Mouse (Mus musculus): ENCODE measurements around the gene Sema4c. TPM values are rescaled to one million over a fixed set of nuclear protein-coding genes. Genes with fewer than 3 reads are reported as not detected.

Sema4c gene
- total RNA-seq (2021) = 10 to 100 TPM; 60.5 to 65.4 TPM

GRCm38 (mm10) chr1:36558031-36558993 lies at the start of gene Sema4c:
Sema4c (minus strand) TSS chr1:36558349.
- intact Hi-C loops (cut with DNase I) = loop anchor here (5.0 to 10.0 kb wide), 2 partner anchors 76 to 124 kb away; partner anchors contain the start of gene Fam178b
- peak; percentile 79 for DNase-seq

- intact Hi-C loops (cut with DNase I) = no loop called here
- DNase-seq = no peak
Observed at GRCm38 (mm10) chr1:36606951-36607350, 48.8 kb upstream of the Sema4c start.

- intact Hi-C loops (cut with DNase I) = no loop called here
- DNase-seq = no peak
Observed at GRCm38 (mm10) chr1:36604254-36605156, 46.4 kb upstream of the Sema4c start.

GRCm38 (mm10) chr1:36603361-36603760 lies 45.2 kb upstream of the Sema4c start:
- intact Hi-C loops (cut with DNase I) = no loop called here
- DNase-seq = peak; percentile 62

- intact Hi-C loops (cut with DNase I) = no loop called here
- no peak for DNase-seq
Observed at GRCm38 (mm10) chr1:36602271-36602670, 44.1 kb upstream of the Sema4c start.

- no peak for DNase-seq
- intact Hi-C loops (cut with DNase I) = no loop called here
Observed at GRCm38 (mm10) chr1:36598411-36598810, 40.3 kb upstream of the Sema4c start.

GRCm38 (mm10) chr1:36596114-36596513 lies 38.0 kb upstream of the Sema4c start:
- DNase-seq = peak; percentile 88
- intact Hi-C loops (cut with DNase I) = no loop called here

- intact Hi-C loops (cut with DNase I) = no loop called here
- DNase-seq = no peak
Observed at GRCm38 (mm10) chr1:36595167-36595931, 37.2 kb upstream of the Sema4c start.

- intact Hi-C loops (cut with DNase I) = no loop called here
- no peak for DNase-seq
Observed at GRCm38 (mm10) chr1:36593099-36593498, 35.0 kb upstream of the Sema4c start.

GRCm38 (mm10) chr1:36591408-36591807 lies 33.3 kb upstream of the Sema4c start:
- DNase-seq = no peak
- intact Hi-C loops (cut with DNase I) = no loop called here

- no peak for DNase-seq
- intact Hi-C loops (cut with DNase I) = no loop called here
Observed at GRCm38 (mm10) chr1:36590664-36591063, 32.5 kb upstream of the Sema4c start.

- DNase-seq = peak; percentile 51
- intact Hi-C loops (cut with DNase I) = no loop called here
Observed at GRCm38 (mm10) chr1:36589486-36589885, 31.3 kb upstream of the Sema4c start.

GRCm38 (mm10) chr1:36588476-36589450 lies 30.6 kb upstream of the Sema4c start:
- intact Hi-C loops (cut with DNase I) = no loop called here
- peak; percentile 39 for DNase-seq

- intact Hi-C loops (cut with DNase I) = no loop called here
- no peak for DNase-seq
Observed at GRCm38 (mm10) chr1:36587860-36588259, 29.7 kb upstream of the Sema4c start.

- DNase-seq = no peak
- intact Hi-C loops (cut with DNase I) = no loop called here
Observed at GRCm38 (mm10) chr1:36586288-36586687, 28.1 kb upstream of the Sema4c start.

- intact Hi-C loops (cut with DNase I) = no loop called here
- no peak for DNase-seq
Observed at GRCm38 (mm10) chr1:36583408-36584116, 25.4 kb upstream of the Sema4c start.

- no peak for DNase-seq
- intact Hi-C loops (cut with DNase I) = no loop called here
Observed at GRCm38 (mm10) chr1:36582211-36582610, 24.1 kb upstream of the Sema4c start.

GRCm38 (mm10) chr1:36581260-36581659 lies 23.1 kb upstream of the Sema4c start:
- DNase-seq = no peak
- intact Hi-C loops (cut with DNase I) = no loop called here
